Mouse (Mus musculus): ENCODE measurements at regions not wholly inside any gene's neighbourhood (a gene's known extent, or its start where the extent isn't known, plus 50 kb on each side); places are given as distances from the start of the nearest gene placed in this dataset.

- Histone ChIP-seq H3K9me3 (replicated peaks) (no peaks in the 10 kb centered on the region), H3K36me3 (no peaks in the 10 kb centered on the region), H3K9ac (no peak overlapping the region), H3K4me2 (no peak overlapping the region), H3K27ac (no peak overlapping the region), H3K4me1 (no peaks in the 10 kb centered on the region), H3K27me3 (replicated peaks) (no peaks in the 10 kb centered on the region), H3K4me3 (no peak overlapping the region)
- WGBS (ENCODE audit: insufficient replicate concordance), result 58% methylated on average over 1 of the region's 1 CpGs
- ATAC-seq, result no peak
Observed at GRCm38 (mm10) chr3:139988938-139989337, 783.4 kb downstream of the Stpg2 start.

GRCm38 (mm10) chr3:139989380-139989779, 783.9 kb downstream of the Stpg2 start:
- Histone ChIP-seq H3K27me3 (replicated peaks) (no peaks in the 10 kb centered on the region), H3K9ac (no peak overlapping the region), H3K27ac (no peak overlapping the region), H3K36me3 (no peaks in the 10 kb centered on the region), H3K4me3 (no peak overlapping the region), H3K4me1 (no peaks in the 10 kb centered on the region), H3K9me3 (replicated peaks) (no peaks in the 10 kb centered on the region), H3K4me2 (no peak overlapping the region)
- ATAC-seq, result no peak

GRCm38 (mm10) chr3:140012522-140012921, 807.0 kb downstream of the Stpg2 start:
- H3K27me3 ChIP-seq (replicated peaks), result no peaks in the 10 kb centered on the region
- WGBS (ENCODE audit: insufficient replicate concordance), result 49% methylated on average over 2 of the region's 2 CpGs
- ATAC-seq, result no peak

GRCm38 (mm10) chr3:140034101-140034500, 828.6 kb downstream of the Stpg2 start:
- 0 out of 2 replicates have a peak, but pooled peaks cover 2% of the 10 kb centered on the region for H3K9me3 ChIP-seq (replicated peaks)
- no peak overlapping the region for H3K9ac ChIP-seq
- H3K27me3 ChIP-seq (replicated peaks), result no peaks in the 10 kb centered on the region
- no peak overlapping the region for H3K27ac ChIP-seq
- H3K4me1 ChIP-seq, result no peaks in the 10 kb centered on the region
- no peak overlapping the region for H3K4me3 ChIP-seq
- no peak for ATAC-seq
- no peaks in the 10 kb centered on the region for H3K36me3 ChIP-seq
- 53% methylated on average over 3 of the region's 3 CpGs for WGBS (ENCODE audit: insufficient replicate concordance)
- H3K4me2 ChIP-seq, result no peak overlapping the region

More at GRCm38 (mm10) chr3:140012522-140012921, 807.0 kb downstream of the Stpg2 start:
- Histone ChIP-seq H3K27ac (no peak overlapping the region), H3K4me2 (no peak overlapping the region), H3K36me3 (no peaks in the 10 kb centered on the region), H3K9ac (no peak overlapping the region), H3K9me3 (replicated peaks) (no peaks in the 10 kb centered on the region), H3K4me1 (no peaks in the 10 kb centered on the region), H3K4me3 (no peak overlapping the region)

- Histone ChIP-seq H3K9me3 (replicated peaks) (0 out of 2 replicates have a peak, but pooled peaks cover 2% of the 10 kb centered on the region), H3K9ac (no peak overlapping the region), H3K4me3 (no peak overlapping the region), H3K4me2 (no peak overlapping the region), H3K4me1 (no peaks in the 10 kb centered on the region), H3K36me3 (no peaks in the 10 kb centered on the region), H3K27ac (no peak overlapping the region), H3K27me3 (replicated peaks) (no peaks in the 10 kb centered on the region)
- no peak for ATAC-seq
- WGBS (ENCODE audit: insufficient replicate concordance), result 64% methylated on average over 2 of the region's 2 CpGs
Observed at GRCm38 (mm10) chr3:140035142-140035541, 829.6 kb downstream of the Stpg2 start.

GRCm38 (mm10) chr3:140044898-140045297, 839.4 kb downstream of the Stpg2 start:
- Histone ChIP-seq H3K4me1 (no peaks in the 10 kb centered on the region), H3K9ac (no peak overlapping the region), H3K4me3 (no peak overlapping the region), H3K36me3 (no peaks in the 10 kb centered on the region), H3K9me3 (replicated peaks) (no peaks in the 10 kb centered on the region), H3K27me3 (replicated peaks) (no peaks in the 10 kb centered on the region), H3K4me2 (no peak overlapping the region), H3K27ac (no peak overlapping the region)
- ATAC-seq, result no peak

GRCm38 (mm10) chr3:140054634-140055033, 849.1 kb downstream of the Stpg2 start:
- H3K4me3 ChIP-seq, result no peak overlapping the region
- WGBS (ENCODE audit: insufficient replicate concordance), result 24% methylated on average over 1 of the region's 1 CpGs
- ATAC-seq, result no peak

GRCm38 (mm10) chr3:140057962-140058631, 852.6 kb downstream of the Stpg2 start:
- Histone ChIP-seq H3K4me1 (no peaks in the 10 kb centered on the region), H3K9ac (no peak overlapping the region), H3K9me3 (replicated peaks) (peaks cover 7% of the 10 kb centered on the region), H3K27ac (no peak overlapping the region), H3K4me3 (no peak overlapping the region), H3K36me3 (no peaks in the 10 kb centered on the region), H3K4me2 (no peak overlapping the region), H3K27me3 (replicated peaks) (no peaks in the 10 kb centered on the region)
- 76% methylated on average over 3 of the region's 3 CpGs for WGBS (ENCODE audit: insufficient replicate concordance)
- ATAC-seq, result no peak

More at GRCm38 (mm10) chr3:140054634-140055033, 849.1 kb downstream of the Stpg2 start:
- no peaks in the 10 kb centered on the region for H3K36me3 ChIP-seq
- no peaks in the 10 kb centered on the region for H3K9me3 ChIP-seq (replicated peaks)
- no peak overlapping the region for H3K4me2 ChIP-seq
- no peak overlapping the region for H3K27ac ChIP-seq
- H3K9ac ChIP-seq, result no peak overlapping the region
- H3K27me3 ChIP-seq (replicated peaks), result no peaks in the 10 kb centered on the region
- no peaks in the 10 kb centered on the region for H3K4me1 ChIP-seq

GRCm38 (mm10) chr3:140059102-140059501, 853.6 kb downstream of the Stpg2 start:
- H3K27ac ChIP-seq, result no peak overlapping the region
- no peaks in the 10 kb centered on the region for H3K4me1 ChIP-seq
- H3K4me3 ChIP-seq, result no peak overlapping the region
- 57% methylated on average over 3 of the region's 3 CpGs for WGBS (ENCODE audit: insufficient replicate concordance)
- no peaks in the 10 kb centered on the region for H3K27me3 ChIP-seq (replicated peaks)
- ATAC-seq, result no peak
- H3K36me3 ChIP-seq, result no peaks in the 10 kb centered on the region
- peaks cover 7% of the 10 kb centered on the region for H3K9me3 ChIP-seq (replicated peaks)
- H3K4me2 ChIP-seq, result no peak overlapping the region
- H3K9ac ChIP-seq, result no peak overlapping the region

- no peaks in the 10 kb centered on the region for H3K27me3 ChIP-seq (replicated peaks)
- no peak overlapping the region for H3K27ac ChIP-seq
- WGBS (ENCODE audit: insufficient replicate concordance), result 45% methylated on average over 4 of the region's 4 CpGs
- no peak overlapping the region for H3K9ac ChIP-seq
- no peak overlapping the region for H3K4me2 ChIP-seq
- H3K36me3 ChIP-seq, result no peaks in the 10 kb centered on the region
- no peak for ATAC-seq
- no peak overlapping the region for H3K4me3 ChIP-seq
- peaks cover 7% of the 10 kb centered on the region for H3K9me3 ChIP-seq (replicated peaks)
- no peaks in the 10 kb centered on the region for H3K4me1 ChIP-seq
Observed at GRCm38 (mm10) chr3:140059522-140060110, 854.1 kb downstream of the Stpg2 start.

- no peaks in the 10 kb centered on the region for H3K4me1 ChIP-seq
- H3K27me3 ChIP-seq (replicated peaks), result no peaks in the 10 kb centered on the region
- no peak for ATAC-seq
- H3K27ac ChIP-seq, result no peak overlapping the region
- WGBS (ENCODE audit: insufficient replicate concordance), result 85% methylated on average over 10 of the region's 10 CpGs
- no peak overlapping the region for H3K4me2 ChIP-seq
- peaks cover 7% of the 10 kb centered on the region for H3K9me3 ChIP-seq (replicated peaks)
- no peak overlapping the region for H3K9ac ChIP-seq
- no peaks in the 10 kb centered on the region for H3K36me3 ChIP-seq
- no peak overlapping the region for H3K4me3 ChIP-seq
Observed at GRCm38 (mm10) chr3:140061769-140062381, 856.4 kb downstream of the Stpg2 start.

GRCm38 (mm10) chr3:140062880-140063279, 857.4 kb downstream of the Stpg2 start:
- Histone ChIP-seq H3K27me3 (replicated peaks) (no peaks in the 10 kb centered on the region), H3K36me3 (no peaks in the 10 kb centered on the region), H3K4me1 (no peaks in the 10 kb centered on the region), H3K4me3 (no peak overlapping the region), H3K9me3 (replicated peaks) (peaks cover 7% of the 10 kb centered on the region), H3K27ac (no peak overlapping the region), H3K4me2 (no peak overlapping the region), H3K9ac (no peak overlapping the region)
- no peak for ATAC-seq
- 71% methylated on average over 5 of the region's 5 CpGs for WGBS (ENCODE audit: insufficient replicate concordance)

All from liver, embryonic 12.5 days (tissue).